Mouse (Mus musculus) inflammation-experienced regulatory T-cells, adult 6 months (primary cell): Measurements from ENCODE around the gene Rpl23a. TPM values are rescaled to one million over a fixed set of nuclear protein-coding genes. Genes with fewer than 3 reads are reported as not detected.
"Not testable (repeated sequence)": the region's sequence is repeated elsewhere in the genome, so short reads cannot be mapped to it uniquely, and the experiment has no call there.

Source experiments
- ATAC-seq: one replicate; pipeline ENCODE4 v1.8.0; 2017
- polyA plus RNA-seq, 3 experiments: library from polyadenylated mRNA; unstranded; fragments of 100-300 nt; shearing (Covaris generic); gene quantifications; one replicate each; pipeline ENCODE4 v1.2.1; 2017

Rpl23a gene
- polyA plus RNA-seq, 3 experiments from 2014 or later: 2,768 to 4,435 (median 3,801) TPM

DNA sequence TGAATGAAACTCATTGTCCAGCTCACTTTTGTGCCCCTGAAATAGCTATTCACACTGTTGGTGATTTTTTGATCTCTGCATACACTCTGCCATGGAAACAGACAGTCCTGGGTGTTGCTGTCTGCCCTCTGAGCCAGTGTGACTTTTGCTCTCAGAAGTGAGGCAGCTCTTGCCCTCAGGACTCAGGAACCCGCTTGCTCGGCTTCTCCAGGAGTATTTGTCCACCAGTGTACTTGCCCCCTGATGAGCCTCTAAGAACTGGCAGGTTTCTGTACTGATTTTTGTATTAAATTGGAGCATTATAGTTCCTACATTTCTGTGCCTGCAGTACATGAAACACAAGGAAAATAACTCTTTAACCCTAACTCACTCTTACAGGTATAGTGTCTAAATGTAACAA lies 39.9 kb downstream of the Rpl23a start:
- ATAC-seq: no peak

DNA sequence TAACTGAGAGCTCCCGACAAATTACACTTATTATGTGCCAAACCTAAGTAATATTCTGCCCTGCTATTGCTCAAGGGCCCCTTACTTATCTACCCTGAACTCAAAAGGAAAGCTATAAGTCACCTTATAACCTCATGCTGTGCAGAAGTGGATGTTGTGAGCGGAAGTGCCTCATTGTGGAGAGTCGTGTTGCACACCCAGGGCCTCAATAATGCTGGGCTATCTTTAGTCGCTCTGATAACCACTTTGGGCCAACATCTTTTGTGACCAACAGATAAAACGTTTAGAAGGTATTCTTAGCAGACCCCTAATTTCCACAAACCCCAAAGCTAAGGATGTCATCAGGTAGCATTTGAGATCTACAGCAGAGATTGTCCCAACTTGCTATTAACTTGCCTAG lies 42.7 kb downstream of the Rpl23a start:
- no peak for ATAC-seq

DNA sequence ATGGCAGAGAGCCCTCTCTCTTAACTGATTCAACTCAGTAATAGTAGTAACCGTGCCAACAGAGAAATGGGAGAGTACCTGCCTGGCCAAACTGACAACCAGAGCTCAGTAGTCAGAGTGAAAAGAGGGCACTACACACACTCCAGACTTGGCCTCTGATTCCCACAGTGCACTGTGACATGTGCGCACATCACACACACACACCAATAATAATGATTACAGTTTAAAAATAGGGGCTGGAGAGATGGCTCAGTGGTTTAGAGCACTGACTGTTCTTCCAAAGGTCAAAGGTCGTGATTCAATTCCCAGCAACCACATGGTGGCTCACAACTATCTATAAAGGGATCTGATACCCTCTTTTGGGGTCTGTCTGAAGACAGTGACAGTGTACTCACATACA lies 45.4 kb downstream of the Rpl23a start:
- no peak for ATAC-seq

DNA sequence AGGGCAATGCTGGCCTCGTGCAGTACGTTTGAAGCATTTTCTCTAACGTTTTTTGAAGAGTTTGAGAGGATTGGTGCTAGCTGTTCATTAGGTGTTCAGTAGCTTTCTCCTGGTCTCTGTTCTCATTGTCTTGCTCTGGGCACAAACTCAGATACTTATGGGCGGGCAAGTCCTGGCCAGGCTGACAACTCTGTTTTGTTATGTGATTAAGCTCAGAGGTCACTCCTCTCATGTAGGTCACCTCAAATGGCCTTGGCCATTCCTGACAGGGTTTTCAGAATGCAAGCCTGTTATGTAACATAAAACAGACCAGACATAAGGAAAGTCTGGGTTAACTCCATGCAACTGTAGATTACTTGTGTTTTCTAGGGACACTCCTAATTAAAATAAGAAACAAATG lies 45.8 kb downstream of the Rpl23a start:
- no peak for ATAC-seq

DNA sequence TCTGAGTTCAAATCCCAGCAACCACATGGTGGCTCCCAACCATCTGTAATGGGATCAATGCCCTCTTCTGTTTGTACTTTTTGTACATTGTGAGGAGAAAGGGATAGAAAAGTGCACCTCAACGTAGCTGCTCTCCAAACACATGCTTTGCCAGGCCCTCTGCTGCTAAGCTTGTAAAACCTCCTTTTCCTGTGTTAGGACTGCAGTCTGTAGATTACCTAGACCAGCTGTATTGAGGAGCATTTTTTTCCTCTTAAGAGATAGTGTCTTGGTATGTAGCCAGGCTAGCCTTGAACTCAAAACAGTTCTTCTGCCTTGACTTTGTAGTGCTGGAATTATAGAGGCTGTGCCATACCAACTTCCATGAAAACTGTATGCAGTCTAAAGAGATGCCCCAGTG lies 47.3 kb downstream of the Rpl23a start:
- no peak for ATAC-seq

DNA sequence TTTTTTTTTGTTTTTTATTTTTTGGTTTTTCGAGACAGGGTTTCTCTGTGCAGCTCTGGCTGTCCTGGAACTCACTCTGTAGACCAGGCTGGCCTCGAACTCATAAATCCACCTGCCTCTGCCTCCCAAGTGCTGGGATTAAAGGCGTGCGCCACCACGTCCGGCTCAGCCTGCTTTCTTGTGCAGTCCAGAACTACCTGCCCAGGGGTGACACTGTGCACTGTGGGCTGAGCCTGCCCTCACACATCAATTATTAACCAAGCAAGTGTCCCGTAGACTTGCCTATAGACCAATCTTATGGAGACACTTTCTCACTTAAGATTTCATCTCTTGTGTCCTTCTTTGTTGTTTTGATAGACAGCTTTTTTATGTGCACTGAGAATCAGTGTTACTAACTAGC lies 48.1 kb downstream of the Rpl23a start:
- ATAC-seq: not testable (repeated sequence)

DNA sequence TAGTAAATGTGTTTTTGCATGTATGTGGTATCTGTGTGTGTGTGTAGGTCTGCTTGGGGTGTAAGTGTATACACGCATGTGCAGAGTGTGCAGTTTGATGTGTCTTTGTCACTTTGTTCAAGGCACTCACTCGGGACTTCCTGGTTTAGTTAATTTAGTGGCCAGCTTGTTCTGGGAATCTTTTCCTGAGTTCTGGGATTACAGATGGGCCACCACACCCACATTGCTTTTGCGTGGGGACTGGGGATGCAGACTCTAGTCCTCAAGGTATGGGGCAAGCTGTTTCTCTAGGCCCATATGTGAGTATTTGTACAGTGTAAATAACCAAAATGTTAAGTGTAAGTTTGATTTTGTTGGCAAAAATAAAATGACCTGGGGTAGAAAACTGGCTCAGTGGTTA lies 49.0 kb downstream of the Rpl23a start:
- ATAC-seq: no peak

DNA sequence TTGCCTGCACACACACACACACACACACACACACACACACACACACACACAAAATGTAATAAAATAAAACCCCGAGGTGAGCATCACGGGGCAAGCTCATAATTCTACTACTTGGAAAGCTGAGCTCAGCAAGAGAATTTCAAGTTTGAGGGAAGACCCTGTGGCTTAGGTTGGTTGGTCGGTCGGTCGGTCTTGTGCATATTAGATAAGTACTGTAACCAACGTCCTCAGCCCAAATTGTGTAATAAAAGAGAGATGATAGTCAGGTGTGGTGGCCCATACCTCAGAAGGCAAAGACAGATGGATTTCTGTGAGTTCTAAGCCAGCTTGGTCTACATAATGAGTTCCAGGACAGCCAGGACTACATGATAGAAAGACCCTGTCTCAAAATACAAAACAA lies 49.5 kb downstream of the Rpl23a start:
- no peak for ATAC-seq

Other genes starting within 250 kb of the Rpl23a start
- gene Phf12, start 200.8 kb downstream of the Rpl23a start, polyA plus RNA-seq: 10 to 100 TPM; 21.4 to 37.6 (median 35.3) TPM
- gene Dhrs13, start 151.3 kb downstream of the Rpl23a start, polyA plus RNA-seq: 1 to 10 TPM in 2 of 3 experiments, under 1 TPM in 1; 0.94 to 1.8 (median 1.7) TPM
- 10 to 100 TPM; 21.3 to 36.0 (median 24.7) TPM for gene Flot2, start 145.7 kb downstream of the Rpl23a start, polyA plus RNA-seq
- 10 to 100 TPM; 29.4 to 45.2 (median 41.1) TPM for gene Eral1, start 103.2 kb downstream of the Rpl23a start, polyA plus RNA-seq
- gene Fam222b, start 88.9 kb downstream of the Rpl23a start, polyA plus RNA-seq: 10 to 100 TPM; 10.9 to 20.0 (median 12.1) TPM
- 1 to 10 TPM; 3.5 to 6.8 (median 3.6) TPM for gene Traf4, start 18.0 kb downstream of the Rpl23a start, polyA plus RNA-seq
- 10 to 100 TPM in 2 of 3 experiments, 1 to 10 TPM in 1; 9.1 to 13.2 (median 11.3) TPM for gene Nek8, start 6.9 kb downstream of the Rpl23a start, polyA plus RNA-seq
- 1 to 10 TPM; 2.7 to 3.6 (median 3.2) TPM for gene Tlcd1, start 6.9 kb downstream of the Rpl23a start, polyA plus RNA-seq
- gene Rab34, start 4.8 kb upstream of the Rpl23a start, polyA plus RNA-seq: 1 to 10 TPM in 1 of 3 experiments, not detected in 2; 1.4 TPM
- 1 to 10 TPM; 1.9 to 5.4 (median 3.5) TPM for gene Proca1, start 9.8 kb upstream of the Rpl23a start, polyA plus RNA-seq
- 100 to 1,000 TPM; 103 to 118 (median 104) TPM for gene Sdf2, start 62.2 kb upstream of the Rpl23a start, polyA plus RNA-seq
- gene Supt6, start 62.4 kb upstream of the Rpl23a start, polyA plus RNA-seq: 10 to 100 TPM; 16.6 to 18.7 (median 16.9) TPM
- 10 to 100 TPM; 26.4 to 41.9 (median 27.3) TPM for gene 2610507B11Rik, start 78.2 kb upstream of the Rpl23a start, polyA plus RNA-seq
- gene BC030499, start 107.3 kb upstream of the Rpl23a start, polyA plus RNA-seq: under 1 TPM; 0.44 to 0.79 (median 0.48) TPM
- gene Spag5, start 117.9 kb upstream of the Rpl23a start, polyA plus RNA-seq: 10 to 100 TPM in 1 of 3 experiments, 1 to 10 TPM in 2; 2.2 to 22.1 (median 3.4) TPM
- gene Aldoc, start 139.4 kb upstream of the Rpl23a start, polyA plus RNA-seq: 1 to 10 TPM; 4.0 to 9.6 (median 7.6) TPM
- 10 to 100 TPM; 55.1 to 70.1 (median 57.5) TPM for gene Pigs, start 144.8 kb upstream of the Rpl23a start, polyA plus RNA-seq
- 10 to 100 TPM; 11.3 to 29.0 (median 11.9) TPM for gene Unc119, start 159.9 kb upstream of the Rpl23a start, polyA plus RNA-seq
- gene Foxn1, start 203.0 kb upstream of the Rpl23a start, polyA plus RNA-seq: not detected
- gene Slc13a2, start 238.6 kb upstream of the Rpl23a start, polyA plus RNA-seq: not detected